Mouse (Mus musculus): ENCODE results near the gene Pirt.
A peak's percentile ranks its signal among the peaks of the same experiment; 100 is the strongest.

The Pirt gene

GRCm38 (mm10) chr11:66961447-66962176 lies 49.8 kb downstream of the Pirt start:
- TF ChIP-seq POU5F1 (IDR thresholded peaks at IDR 0.05; ENCODE audit: borderline replicate concordance, low read length) (no peak), NANOG (IDR thresholded peaks at IDR 0.05; ENCODE audit: borderline replicate concordance, low read length) (no peak), CTCF (conservative IDR thresholded peaks at IDR 0.05; ENCODE audit: low read length) (no peak)
- Histone ChIP-seq H3K27me3 (ENCODE audit: insufficient read depth, low read length) (peaks cover 33% of the 10 kb centered on the region), H3K4me1 (replicated peaks; ENCODE audit: low read depth, low read length) (peaks cover 8% of the 10 kb centered on the region)

GRCm38 (mm10) chr11:66963462-66963861 lies 51.7 kb downstream of the Pirt start:
- TF ChIP-seq CTCF (conservative IDR thresholded peaks at IDR 0.05; ENCODE audit: low read length) (no peak), NANOG (IDR thresholded peaks at IDR 0.05; ENCODE audit: borderline replicate concordance, low read length) (no peak), POU5F1 (IDR thresholded peaks at IDR 0.05; ENCODE audit: borderline replicate concordance, low read length) (no peak)
- Histone ChIP-seq H3K9me3 (ENCODE audit: low read length) (peaks cover 42% of the 10 kb centered on the region), H3K4me3 (replicated peaks; ENCODE audit: low read length) (no peak overlapping the region), H3K4me1 (replicated peaks; ENCODE audit: low read depth, low read length) (peaks cover 26% of the 10 kb centered on the region), H3K36me3 (ENCODE audit: insufficient read depth, low read length) (no peaks in the 10 kb centered on the region), H3K27me3 (ENCODE audit: insufficient read depth, low read length) (peaks cover 33% of the 10 kb centered on the region)

More at GRCm38 (mm10) chr11:66961447-66962176, 49.8 kb downstream of the Pirt start:
- Histone ChIP-seq H3K9me3 (ENCODE audit: low read length) (peaks cover 56% of the 10 kb centered on the region), H3K36me3 (ENCODE audit: insufficient read depth, low read length) (0 out of 2 replicates have a peak, but pooled peaks cover 3% of the 10 kb centered on the region), H3K4me3 (replicated peaks; ENCODE audit: low read length) (no peak overlapping the region)

DNA sequence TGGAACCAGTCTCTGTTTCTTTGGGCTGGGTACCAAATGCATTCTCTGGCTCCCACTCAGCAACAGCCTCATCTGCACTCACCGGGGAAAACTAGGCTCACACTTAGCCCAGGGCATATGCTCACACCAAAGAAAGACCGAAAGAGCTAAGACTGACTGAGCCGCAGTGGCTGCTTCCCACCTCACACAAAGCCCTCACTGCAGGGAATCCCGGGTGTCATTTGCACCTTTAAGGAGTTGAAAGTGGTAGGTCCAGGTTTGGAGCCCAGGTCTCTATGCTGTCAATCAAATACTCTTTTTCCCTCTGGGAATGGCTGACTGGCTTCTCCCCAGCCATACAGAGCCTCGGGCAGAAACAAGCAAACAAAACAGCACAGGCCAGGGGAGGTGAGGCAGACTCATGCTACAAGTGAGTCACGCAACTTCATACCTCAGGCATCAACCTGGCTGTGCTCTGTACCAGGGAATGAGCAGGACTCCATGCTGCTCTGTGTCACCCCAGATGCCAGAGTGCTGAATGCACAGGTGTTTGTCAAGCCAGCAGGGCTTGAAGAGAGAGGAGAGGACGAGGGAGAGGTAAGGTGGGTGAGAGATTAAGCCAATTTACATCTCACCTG lies 54.8 kb downstream of the Pirt start:
- TF ChIP-seq CTCF (conservative IDR thresholded peaks at IDR 0.05; ENCODE audit: low read length) = no peak
- TF ChIP-seq NANOG (IDR thresholded peaks at IDR 0.05; ENCODE audit: borderline replicate concordance, low read length) = peak; percentile 23; the same call in 1 of the 2 replicates
- no peaks in the 10 kb centered on the region for H3K36me3 ChIP-seq (ENCODE audit: insufficient read depth, low read length)
- H3K4me1 ChIP-seq (replicated peaks; ENCODE audit: low read depth, low read length) = peaks cover 35% of the 10 kb centered on the region
- H3K4me3 ChIP-seq (replicated peaks; ENCODE audit: low read length) = no peak overlapping the region
- peaks cover 32% of the 10 kb centered on the region for H3K9me3 ChIP-seq (ENCODE audit: low read length)
- H3K27me3 ChIP-seq (ENCODE audit: insufficient read depth, low read length) = peaks cover 38% of the 10 kb centered on the region

GRCm38 (mm10) chr11:66968575-66968974 lies 56.8 kb downstream of the Pirt start:
- no peaks in the 10 kb centered on the region for H3K36me3 ChIP-seq (ENCODE audit: insufficient read depth, low read length)
- no peak overlapping the region for H3K4me3 ChIP-seq (replicated peaks; ENCODE audit: low read length)
- TF ChIP-seq POU5F1 (IDR thresholded peaks at IDR 0.05; ENCODE audit: borderline replicate concordance, low read length) = no peak
- no peak for TF ChIP-seq CTCF (conservative IDR thresholded peaks at IDR 0.05; ENCODE audit: low read length)
- TF ChIP-seq NANOG (IDR thresholded peaks at IDR 0.05; ENCODE audit: borderline replicate concordance, low read length) = no peak
- H3K4me1 ChIP-seq (replicated peaks; ENCODE audit: low read depth, low read length) = peaks cover 35% of the 10 kb centered on the region
- peaks cover 28% of the 10 kb centered on the region for H3K27me3 ChIP-seq (ENCODE audit: insufficient read depth, low read length)
- peaks cover 29% of the 10 kb centered on the region for H3K9me3 ChIP-seq (ENCODE audit: low read length)

- Histone ChIP-seq H3K4me1 (replicated peaks; ENCODE audit: low read depth, low read length) (peaks cover 8% of the 10 kb centered on the region), H3K9me3 (ENCODE audit: low read length) (no peaks in the 10 kb centered on the region), H3K36me3 (ENCODE audit: insufficient read depth, low read length) (no peaks in the 10 kb centered on the region), H3K4me3 (replicated peaks; ENCODE audit: low read length) (no peak overlapping the region), H3K27me3 (ENCODE audit: insufficient read depth, low read length) (peaks cover 15% of the 10 kb centered on the region; the same call in 1 of the 2 replicates)
- TF ChIP-seq POU5F1 (IDR thresholded peaks at IDR 0.05; ENCODE audit: borderline replicate concordance, low read length) = no peak
Measured at GRCm38 (mm10) chr11:66973507-66973906, 61.7 kb downstream of the Pirt start.

- H3K4me3 ChIP-seq (replicated peaks; ENCODE audit: low read length) = no peak overlapping the region
- no peaks in the 10 kb centered on the region for H3K36me3 ChIP-seq (ENCODE audit: insufficient read depth, low read length)
- no peak for TF ChIP-seq POU5F1 (IDR thresholded peaks at IDR 0.05; ENCODE audit: borderline replicate concordance, low read length)
- H3K9me3 ChIP-seq (ENCODE audit: low read length) = no peaks in the 10 kb centered on the region
- H3K27me3 ChIP-seq (ENCODE audit: insufficient read depth, low read length) = peaks cover 6% of the 10 kb centered on the region; the same call in 1 of the 2 replicates
- peaks cover 1% of the 10 kb centered on the region; the same call in 1 of the 2 replicates for H3K4me1 ChIP-seq (replicated peaks; ENCODE audit: low read depth, low read length)
Measured at GRCm38 (mm10) chr11:66975606-66976330, 64.0 kb downstream of the Pirt start.
